Mouse (Mus musculus) lung, postnatal 10 days (tissue): ENCODE measurements at regions not wholly inside any gene's neighbourhood (a gene's known extent, or its start where the extent isn't known, plus 50 kb on each side); places are given as distances from the start of the nearest gene placed in this dataset.
"Not testable (repeated sequence)": the region's sequence is repeated elsewhere in the genome, so short reads cannot be mapped to it uniquely, and the experiment has no call there.

Source experiments
- DNase-seq: peaks from one replicate; pipeline ENCODE4 v3.0.0; 2021

DNA sequence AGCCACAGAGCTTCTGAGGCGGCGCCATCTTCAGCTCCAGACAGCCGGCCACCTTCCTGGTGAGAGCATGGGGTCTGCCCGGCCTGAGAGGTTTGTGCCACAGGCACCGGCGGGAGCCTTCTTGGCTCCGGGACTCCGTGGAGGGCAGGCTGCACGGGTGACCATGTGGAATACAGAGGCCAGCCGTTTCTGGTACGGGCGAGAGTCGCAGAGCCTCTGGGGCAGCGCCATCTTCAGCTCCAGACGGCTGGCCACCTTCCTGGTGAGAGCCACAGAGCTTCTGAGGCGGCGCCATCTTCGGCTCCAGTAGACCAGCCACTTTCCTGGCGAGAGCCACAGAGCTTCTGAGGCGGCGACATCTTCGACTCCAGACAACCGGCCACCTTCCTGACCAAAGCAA, 456.2 kb upstream of the Brinp1 start:
- not testable (repeated sequence) for DNase-seq

DNA sequence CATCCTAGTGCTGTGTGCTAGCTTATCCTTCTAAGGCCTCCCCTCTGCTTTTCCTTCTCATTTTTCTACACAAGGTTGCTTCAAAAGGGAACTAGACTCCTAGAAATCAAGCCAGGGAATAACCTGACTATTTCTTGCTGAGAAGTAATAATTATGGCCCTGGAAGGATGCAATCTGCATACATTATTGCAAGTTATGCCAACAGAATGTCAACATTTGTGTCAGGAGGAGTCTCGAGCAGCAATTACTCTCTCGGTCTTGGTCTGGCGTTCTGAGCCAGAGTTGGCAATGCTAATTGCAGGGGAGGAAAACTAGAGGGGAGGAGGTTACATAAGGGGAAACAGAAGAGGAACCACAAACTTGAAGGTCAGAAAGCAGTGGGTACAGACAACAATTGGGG, 441.3 kb upstream of the Brinp1 start:
- DNase-seq, result no peak

DNA sequence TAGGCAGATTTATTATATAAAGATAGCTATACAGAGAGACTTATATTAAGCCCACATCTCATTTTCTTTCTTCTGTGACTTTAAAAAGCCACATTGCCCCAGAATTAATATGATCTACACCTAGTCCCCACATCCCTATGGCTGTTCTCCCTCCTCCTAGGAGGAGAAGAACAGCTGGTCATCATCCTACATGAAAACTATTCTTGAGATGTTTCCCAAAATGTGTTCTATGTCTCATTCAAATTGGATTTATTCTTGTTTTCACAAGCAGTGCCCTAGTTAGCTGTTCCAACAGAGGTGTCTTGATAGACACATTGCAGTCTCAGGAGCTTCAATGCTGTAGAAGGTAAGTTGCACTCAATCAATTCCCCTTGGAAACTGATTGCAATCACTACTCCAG, 429.1 kb upstream of the Brinp1 start:
- DNase-seq, result no peak

DNA sequence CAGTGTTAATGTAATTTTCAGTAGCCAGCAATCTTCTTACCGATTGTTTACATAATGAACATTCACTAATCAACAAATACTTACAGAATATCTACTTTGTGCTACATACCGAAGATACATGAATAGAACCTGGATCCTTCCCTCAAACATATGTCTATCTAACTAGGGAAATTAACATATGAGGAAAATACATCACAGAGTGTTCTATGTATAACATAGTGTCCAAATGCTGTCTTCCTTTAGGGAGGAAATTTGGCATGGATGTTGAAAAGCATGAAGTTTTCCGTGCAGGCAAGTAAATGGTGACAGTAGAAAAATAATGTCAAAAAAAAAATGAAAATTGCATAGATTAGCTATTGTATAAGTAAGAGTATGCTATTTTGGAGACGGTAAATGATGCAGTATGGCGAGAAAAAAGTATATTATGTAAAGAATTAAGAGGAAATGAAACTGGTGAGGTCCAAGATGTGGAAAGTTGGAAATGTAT, 392.8 kb upstream of the Brinp1 start:
- DNase-seq, result no peak

DNA sequence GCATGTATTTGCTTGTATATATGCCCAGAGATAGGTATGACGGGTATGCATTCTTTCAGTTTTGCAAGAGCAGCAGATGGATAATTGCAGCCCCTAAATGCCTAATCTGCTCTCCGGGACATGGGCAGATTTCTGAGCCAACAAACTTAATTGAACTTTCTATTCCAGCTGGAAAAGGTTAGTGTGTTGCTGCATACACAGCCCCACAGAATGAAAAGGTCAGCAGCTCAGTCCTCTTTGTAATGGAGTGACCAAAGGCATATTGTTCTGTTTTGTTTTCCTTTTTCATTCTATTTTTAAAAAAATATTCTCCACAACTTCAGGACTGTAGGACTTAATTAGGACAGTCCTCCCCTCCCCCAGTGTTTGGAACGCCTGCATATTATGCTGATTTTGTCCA, 373.4 kb upstream of the Brinp1 start:
- DNase-seq, result peak; percentile 27
